Mouse (Mus musculus) midbrain, embryonic 13.5 days (tissue): ENCODE measurements at regions not wholly inside any gene's neighbourhood (a gene's known extent, or its start where the extent isn't known, plus 50 kb on each side); places are given as distances from the start of the nearest gene placed in this dataset.

ENCODE experiments used
- ATAC-seq: fragments of 200-750 bp; cut with Nextera tagmentation; 2 replicates; pipeline ENCODE4 v1.8.0; 2017; ENCODE audit warnings: mild to moderate bottlenecking, moderate TSS enrichment, moderate library complexity
- H3K27ac ChIP-seq: fragments of 300-500 bp; sonication (generic); 2 replicates; pipeline ENCODE4 v1.5.1; 2015; ENCODE audit warnings: inconsistent platforms, mild to moderate bottlenecking, moderate library complexity
- H3K27me3 ChIP-seq: fragments of 300-500 bp; sonication (generic); 2 replicates; pipeline ENCODE4 v1.6.1; 2015; ENCODE audit warnings: mild to moderate bottlenecking, inconsistent platforms
- H3K36me3 ChIP-seq: fragments of 300-500 bp; sonication (generic); 2 replicates; pipeline ENCODE4 v1.6.1; 2015; ENCODE audit warnings: mild to moderate bottlenecking, inconsistent platforms
- H3K4me1 ChIP-seq: fragments of 300-500 bp; sonication (generic); replicated peaks from 2 replicates; pipeline ENCODE4 v1.6.1; 2015; ENCODE audit warnings: inconsistent platforms
- H3K4me2 ChIP-seq: fragments of 300-500 bp; sonication (generic); replicated peaks from 2 replicates; pipeline ENCODE4 v1.6.1; 2015; ENCODE audit warnings: moderate library complexity, mild to moderate bottlenecking, inconsistent platforms
- H3K4me3 ChIP-seq: fragments of 300-500 bp; sonication (generic); replicated peaks from 2 replicates; pipeline ENCODE4 v1.5.1; 2015; ENCODE audit warnings: mild to moderate bottlenecking, inconsistent platforms
- H3K9ac ChIP-seq: fragments of 300-500 bp; sonication (generic); replicated peaks from 2 replicates; pipeline ENCODE4 v1.6.1; 2015; ENCODE audit warnings: mild to moderate bottlenecking, inconsistent platforms
- H3K9me3 ChIP-seq: fragments of 300-500 bp; sonication (generic); 2 replicates; pipeline ENCODE4 v1.6.1; 2016; ENCODE audit warnings: mild to moderate bottlenecking, inconsistent platforms
- WGBS: fragments of 180-500 bp; shearing (Covaris S2); methylation state at CpG from one replicate; pipeline ENCODE4 v1.1.7; 2015; 5-methylcytosine and 5-hydroxymethylcytosine counted together

- Histone ChIP-seq H3K4me2 (no peak overlapping the region), H3K27ac (no peak overlapping the region), H3K9me3 (no peaks in the 10 kb centered on the region), H3K4me1 (no peaks in the 10 kb centered on the region), H3K9ac (no peak overlapping the region), H3K27me3 (peaks cover 8% of the 10 kb centered on the region; the same call in 1 of the 2 replicates), H3K4me3 (no peak overlapping the region), H3K36me3 (no peaks in the 10 kb centered on the region)
- 88% methylated on average over 5 of the region's 5 CpGs for WGBS
- ATAC-seq = no peak
Observed at GRCm38 (mm10) chr13:6241472-6242123, 306.4 kb upstream of the Pitrm1 start.

- peaks cover 9% of the 10 kb centered on the region; the same call in 1 of the 2 replicates for H3K4me1 ChIP-seq
- no peak overlapping the region for H3K9ac ChIP-seq
- no peak for ATAC-seq
- H3K27me3 ChIP-seq = no peaks in the 10 kb centered on the region
- H3K9me3 ChIP-seq = no peaks in the 10 kb centered on the region
- H3K4me2 ChIP-seq = no peak overlapping the region
- WGBS = 88% methylated on average over 3 of the region's 3 CpGs
- no peak overlapping the region for H3K4me3 ChIP-seq
- H3K27ac ChIP-seq = no peak overlapping the region
- H3K36me3 ChIP-seq = no peaks in the 10 kb centered on the region
Observed at GRCm38 (mm10) chr13:6250106-6250505, 297.8 kb upstream of the Pitrm1 start.

- no peaks in the 10 kb centered on the region for H3K9me3 ChIP-seq
- no peaks in the 10 kb centered on the region for H3K27me3 ChIP-seq
- H3K4me1 ChIP-seq = peaks cover 9% of the 10 kb centered on the region; the same call in 1 of the 2 replicates
- no peak overlapping the region for H3K4me3 ChIP-seq
- 51% methylated on average over 4 of the region's 4 CpGs for WGBS
- no peaks in the 10 kb centered on the region for H3K36me3 ChIP-seq
- H3K4me2 ChIP-seq = no peak overlapping the region
- no peak overlapping the region for H3K9ac ChIP-seq
- H3K27ac ChIP-seq = no peak overlapping the region
- ATAC-seq = peak; percentile 77
Observed at GRCm38 (mm10) chr13:6251025-6251862, 296.7 kb upstream of the Pitrm1 start.

GRCm38 (mm10) chr13:6252100-6252499, 295.8 kb upstream of the Pitrm1 start:
- no peak overlapping the region for H3K4me2 ChIP-seq
- no peaks in the 10 kb centered on the region for H3K9me3 ChIP-seq
- H3K27me3 ChIP-seq = no peaks in the 10 kb centered on the region
- WGBS = 90% methylated on average over 3 of the region's 3 CpGs
- H3K27ac ChIP-seq = no peak overlapping the region
- ATAC-seq = no peak
- no peak overlapping the region for H3K9ac ChIP-seq
- H3K4me3 ChIP-seq = no peak overlapping the region
- no peaks in the 10 kb centered on the region for H3K36me3 ChIP-seq
- peaks cover 9% of the 10 kb centered on the region; the same call in 1 of the 2 replicates for H3K4me1 ChIP-seq

GRCm38 (mm10) chr13:6255303-6255702, 292.6 kb upstream of the Pitrm1 start:
- H3K9me3 ChIP-seq = no peaks in the 10 kb centered on the region
- H3K9ac ChIP-seq = no peak overlapping the region
- 89% methylated on average over 5 of the region's 5 CpGs for WGBS
- no peaks in the 10 kb centered on the region for H3K36me3 ChIP-seq
- no peak overlapping the region for H3K27ac ChIP-seq
- no peak overlapping the region for H3K4me3 ChIP-seq
- no peaks in the 10 kb centered on the region for H3K27me3 ChIP-seq
- no peak overlapping the region for H3K4me2 ChIP-seq
- H3K4me1 ChIP-seq = peaks cover 9% of the 10 kb centered on the region; the same call in 1 of the 2 replicates
- no peak for ATAC-seq

GRCm38 (mm10) chr13:6255728-6256496, 292.0 kb upstream of the Pitrm1 start:
- Histone ChIP-seq H3K9me3 (no peaks in the 10 kb centered on the region), H3K36me3 (no peaks in the 10 kb centered on the region), H3K4me1 (peaks cover 6% of the 10 kb centered on the region; the same call in 1 of the 2 replicates), H3K27me3 (no peaks in the 10 kb centered on the region), H3K9ac (no peak overlapping the region), H3K27ac (no peak overlapping the region), H3K4me2 (no peak overlapping the region), H3K4me3 (no peak overlapping the region)
- ATAC-seq = no peak

GRCm38 (mm10) chr13:6258456-6258855, 289.5 kb upstream of the Pitrm1 start:
- ATAC-seq = no peak
- H3K36me3 ChIP-seq = no peaks in the 10 kb centered on the region

GRCm38 (mm10) chr13:6260321-6260865, 287.6 kb upstream of the Pitrm1 start:
- H3K4me1 ChIP-seq = no peaks in the 10 kb centered on the region
- no peak overlapping the region for H3K4me3 ChIP-seq
- H3K27me3 ChIP-seq = no peaks in the 10 kb centered on the region
- no peak for ATAC-seq
- H3K36me3 ChIP-seq = no peaks in the 10 kb centered on the region
- no peak overlapping the region for H3K27ac ChIP-seq
- H3K9ac ChIP-seq = no peak overlapping the region
- no peaks in the 10 kb centered on the region for H3K9me3 ChIP-seq
- WGBS = 93% methylated on average over 3 of the region's 3 CpGs
- no peak overlapping the region for H3K4me2 ChIP-seq

More at GRCm38 (mm10) chr13:6258456-6258855, 289.5 kb upstream of the Pitrm1 start:
- no peaks in the 10 kb centered on the region for H3K4me1 ChIP-seq
- no peak overlapping the region for H3K4me2 ChIP-seq
- no peak overlapping the region for H3K4me3 ChIP-seq
- H3K9ac ChIP-seq = no peak overlapping the region
- H3K27me3 ChIP-seq = no peaks in the 10 kb centered on the region
- WGBS = 76% methylated on average over 1 of the region's 1 CpGs
- H3K27ac ChIP-seq = no peak overlapping the region
- no peaks in the 10 kb centered on the region for H3K9me3 ChIP-seq

- Histone ChIP-seq H3K4me2 (no peak overlapping the region), H3K9me3 (no peaks in the 10 kb centered on the region), H3K4me1 (no peaks in the 10 kb centered on the region), H3K36me3 (no peaks in the 10 kb centered on the region), H3K4me3 (no peak overlapping the region), H3K27me3 (no peaks in the 10 kb centered on the region), H3K9ac (no peak overlapping the region), H3K27ac (no peak overlapping the region)
- 90% methylated on average over 4 of the region's 4 CpGs for WGBS
- ATAC-seq = no peak
Observed at GRCm38 (mm10) chr13:6261458-6261857, 286.5 kb upstream of the Pitrm1 start.

GRCm38 (mm10) chr13:6270546-6270945, 277.4 kb upstream of the Pitrm1 start:
- Histone ChIP-seq H3K9me3 (no peaks in the 10 kb centered on the region; the same call in 1 of the 2 replicates), H3K27ac (no peak overlapping the region), H3K27me3 (no peaks in the 10 kb centered on the region), H3K4me1 (no peaks in the 10 kb centered on the region), H3K4me3 (no peak overlapping the region), H3K36me3 (no peaks in the 10 kb centered on the region), H3K9ac (no peak overlapping the region), H3K4me2 (no peak overlapping the region)
- ATAC-seq = peak; percentile 70
- WGBS = 81% methylated on average over 1 of the region's 1 CpGs

GRCm38 (mm10) chr13:6272932-6273331, 275.0 kb upstream of the Pitrm1 start:
- WGBS = 82% methylated on average over 1 of the region's 1 CpGs
- no peaks in the 10 kb centered on the region for H3K36me3 ChIP-seq
- H3K27me3 ChIP-seq = no peaks in the 10 kb centered on the region
- H3K9ac ChIP-seq = no peak overlapping the region
- no peak overlapping the region for H3K4me3 ChIP-seq
- H3K4me1 ChIP-seq = no peaks in the 10 kb centered on the region
- no peaks in the 10 kb centered on the region; the same call in 1 of the 2 replicates for H3K9me3 ChIP-seq
- no peak for ATAC-seq
- no peak overlapping the region for H3K4me2 ChIP-seq
- no peak overlapping the region for H3K27ac ChIP-seq

- Histone ChIP-seq H3K9ac (no peak overlapping the region), H3K36me3 (no peaks in the 10 kb centered on the region), H3K4me1 (no peaks in the 10 kb centered on the region), H3K27ac (no peak overlapping the region), H3K4me2 (no peak overlapping the region), H3K27me3 (no peaks in the 10 kb centered on the region), H3K9me3 (no peaks in the 10 kb centered on the region), H3K4me3 (no peak overlapping the region)
- WGBS = 89% methylated on average over 1 of the region's 1 CpGs
- ATAC-seq = no peak
Observed at GRCm38 (mm10) chr13:6280073-6280472, 267.9 kb upstream of the Pitrm1 start.
